Mouse (Mus musculus): ENCODE results near the gene Zmym3. TPM values are rescaled to one million over a fixed set of nuclear protein-coding genes. Genes with fewer than 3 reads are reported as not detected.

Gene Zmym3
- 36.4 and 38.0 TPM in 2 replicates for polyA plus RNA-seq (2012)

DNA sequence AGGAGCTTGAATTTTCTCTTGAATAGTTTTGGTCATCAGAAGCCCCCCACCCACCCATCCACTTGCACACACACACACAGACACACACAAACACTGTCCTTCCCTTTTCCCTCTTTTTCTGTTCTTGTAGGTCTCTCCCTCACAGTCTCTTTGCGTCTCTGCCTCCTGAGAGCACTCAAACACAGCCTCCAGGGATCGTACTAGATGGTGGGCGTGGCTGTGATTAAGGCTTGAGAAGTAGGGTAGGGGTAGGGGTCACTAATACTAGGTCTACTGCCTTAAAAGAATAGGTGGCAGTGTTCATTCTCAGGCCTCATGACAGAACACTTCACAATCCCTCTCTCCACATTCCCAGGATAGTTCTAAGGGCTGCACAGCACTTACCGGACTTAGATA lies at the start of gene Zmym3:
TSS of gene Zmym3 (minus strand) at position 150 of the 396 bp plus-strand sequence.
- TF ChIP-seq GATA1 (IDR thresholded peaks at IDR 0.05; ENCODE audit: low read length), result no peak

DNA sequence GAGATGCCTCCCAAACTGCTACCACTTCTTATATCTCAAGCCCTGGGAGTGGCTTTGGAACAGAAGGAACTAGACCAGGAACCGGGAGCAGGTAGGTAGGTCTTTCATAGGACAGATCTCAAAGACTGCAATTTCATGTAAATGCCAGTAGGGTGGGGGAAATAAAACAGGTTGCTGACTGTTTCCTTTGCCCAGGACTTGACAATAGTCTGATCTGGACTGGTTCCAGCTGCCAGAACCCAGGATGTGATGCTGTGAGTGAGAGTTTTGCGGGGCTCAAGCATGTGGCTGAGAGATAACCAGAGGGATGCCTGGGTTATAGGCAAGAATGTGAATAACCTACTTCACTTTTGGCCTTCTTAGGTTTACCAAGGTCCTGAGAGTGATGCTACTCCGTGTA lies 30.9 kb upstream of the Zmym3 start:
- TF ChIP-seq GATA1 (IDR thresholded peaks at IDR 0.05; ENCODE audit: low read length), result no peak

DNA sequence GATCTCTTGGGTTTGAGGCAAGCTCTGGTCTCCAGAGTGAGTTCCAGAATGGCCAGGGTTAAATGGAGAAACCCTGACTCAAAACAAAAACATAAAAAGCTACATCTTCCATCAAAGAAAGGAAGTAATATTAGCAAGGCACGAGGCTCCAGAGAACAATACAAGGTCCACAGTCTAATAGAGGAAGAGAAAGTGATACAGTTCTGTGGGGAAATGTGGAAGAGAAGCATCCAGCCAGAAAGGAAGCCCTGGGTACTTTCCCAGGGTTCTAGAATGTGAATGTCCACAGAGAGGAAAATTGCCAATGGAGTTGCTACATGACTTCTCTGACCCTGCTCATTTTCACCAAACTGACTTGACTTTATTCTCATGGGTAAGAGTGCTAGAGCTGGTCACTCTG lies 30.5 kb upstream of the Zmym3 start:
- no peak for TF ChIP-seq GATA1 (IDR thresholded peaks at IDR 0.05; ENCODE audit: low read length)

DNA sequence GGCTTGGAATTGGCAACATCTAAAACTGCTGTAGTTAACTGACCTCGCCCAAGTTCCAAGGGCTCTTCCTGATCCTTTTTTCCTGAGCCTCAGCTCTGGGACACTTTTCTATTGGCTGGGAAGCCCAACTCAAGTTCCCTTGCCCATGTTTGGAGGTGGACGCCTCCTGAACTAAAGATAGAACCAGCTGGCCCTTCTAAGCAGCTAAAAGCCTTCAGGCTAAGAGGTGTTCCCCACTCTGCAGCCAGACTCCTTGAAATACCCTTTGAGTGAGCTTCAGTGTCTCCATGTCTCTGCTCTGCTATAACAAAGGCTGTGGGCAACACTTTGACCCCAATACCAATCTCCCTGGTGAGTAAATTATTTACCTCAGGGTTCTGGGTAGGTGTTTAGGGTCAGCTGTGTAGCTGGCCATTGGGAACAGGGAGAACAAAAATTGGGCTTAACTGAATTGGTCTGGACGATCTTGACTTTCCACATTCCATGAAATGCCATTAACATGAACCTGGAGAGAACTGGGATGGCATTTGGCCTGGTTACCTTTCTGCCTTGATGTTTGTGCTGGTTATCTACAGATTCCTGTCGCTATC lies 28.3 kb upstream of the Zmym3 start, which contains the start of gene Itgb1bp2:
TSS of gene Itgb1bp2 (plus strand) at position 203 of the 590 bp plus-strand sequence.
- TF ChIP-seq GATA1 (IDR thresholded peaks at IDR 0.05; ENCODE audit: low read length), result no peak

DNA sequence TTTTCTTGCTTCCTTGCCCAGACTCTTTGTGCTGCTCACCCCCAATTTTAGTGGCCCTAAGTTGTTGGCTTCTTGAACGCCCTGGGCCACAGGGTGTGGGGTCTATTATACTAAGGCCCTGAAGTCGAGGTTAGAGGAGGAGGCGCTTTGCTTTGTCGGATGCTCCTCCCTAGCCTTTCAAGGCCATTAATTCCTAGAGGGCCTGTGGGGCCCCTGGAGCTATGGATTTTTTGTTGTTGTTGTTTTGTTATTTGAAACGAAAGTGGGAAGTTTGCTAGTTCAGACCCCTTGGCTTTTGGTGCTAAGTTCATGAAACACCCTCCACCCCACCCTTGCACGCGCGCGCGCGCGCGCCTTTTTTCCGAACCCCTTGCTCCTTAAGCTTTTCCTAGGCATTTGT lies 9.3 kb upstream of the Zmym3 start:
- TF ChIP-seq GATA1 (IDR thresholded peaks at IDR 0.05; ENCODE audit: low read length), result no peak

DNA sequence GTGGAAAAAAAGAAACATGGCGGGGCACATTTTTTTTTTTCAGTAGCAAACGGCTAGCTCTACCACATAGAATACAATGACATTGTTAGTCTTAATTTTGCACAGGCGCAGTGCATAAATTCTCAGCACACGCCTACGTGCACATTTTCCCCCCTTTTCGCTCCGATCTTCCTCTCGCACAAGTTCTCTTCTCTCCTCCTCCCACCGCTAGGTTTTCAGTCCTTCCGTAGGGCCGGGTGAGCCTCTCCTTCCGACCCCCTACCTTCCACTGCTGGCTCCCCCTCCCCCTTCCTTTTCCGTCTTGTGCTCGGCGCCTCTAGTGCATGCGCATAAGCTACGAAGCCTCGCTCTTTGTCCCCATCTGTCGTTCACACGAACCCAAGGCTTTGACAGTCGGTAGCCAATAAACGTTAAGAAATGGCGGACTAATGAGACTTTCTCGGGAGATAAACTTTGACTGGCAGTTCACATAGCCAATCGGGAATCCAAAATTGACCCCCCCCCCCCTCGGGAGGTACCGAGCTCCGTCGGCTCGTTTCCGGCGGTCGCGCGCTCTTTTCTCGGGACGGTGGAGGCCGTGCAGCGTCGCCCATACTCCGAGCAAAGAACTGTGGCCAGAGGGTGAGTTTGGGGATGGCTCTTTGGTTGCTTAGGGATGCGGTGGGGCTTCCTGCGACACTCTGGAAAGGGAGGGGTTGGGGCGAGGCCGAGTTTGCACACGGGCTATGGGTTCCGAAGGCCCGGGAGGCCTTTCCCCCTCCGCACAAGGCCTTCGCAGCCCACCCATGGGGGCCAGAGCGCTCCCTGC lies 8.7 kb upstream of the Zmym3 start, which contains the start of gene Nono:
TSS of gene Nono (plus strand) at position 177 of the 808 bp plus-strand sequence.
- no peak for TF ChIP-seq GATA1 (IDR thresholded peaks at IDR 0.05; ENCODE audit: low read length)

DNA sequence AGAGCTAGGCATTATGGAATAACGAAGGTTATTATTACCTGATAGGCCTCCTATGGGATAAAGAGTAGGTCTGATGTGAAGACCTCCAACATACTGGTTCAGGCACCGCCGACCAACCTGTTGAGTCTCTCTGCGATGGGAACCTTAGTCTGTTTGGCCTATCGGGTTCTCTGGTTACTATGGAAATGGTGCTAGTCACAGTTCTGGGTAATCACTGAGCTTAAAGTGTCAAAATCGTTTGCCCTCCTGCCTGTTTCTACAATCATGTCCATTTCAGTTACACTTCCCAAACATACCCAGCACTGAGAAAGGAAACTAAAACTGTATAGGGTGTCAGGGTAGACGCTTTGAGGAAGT lies 8.1 kb upstream of the Zmym3 start:
- no peak for TF ChIP-seq GATA1 (IDR thresholded peaks at IDR 0.05; ENCODE audit: low read length)

DNA sequence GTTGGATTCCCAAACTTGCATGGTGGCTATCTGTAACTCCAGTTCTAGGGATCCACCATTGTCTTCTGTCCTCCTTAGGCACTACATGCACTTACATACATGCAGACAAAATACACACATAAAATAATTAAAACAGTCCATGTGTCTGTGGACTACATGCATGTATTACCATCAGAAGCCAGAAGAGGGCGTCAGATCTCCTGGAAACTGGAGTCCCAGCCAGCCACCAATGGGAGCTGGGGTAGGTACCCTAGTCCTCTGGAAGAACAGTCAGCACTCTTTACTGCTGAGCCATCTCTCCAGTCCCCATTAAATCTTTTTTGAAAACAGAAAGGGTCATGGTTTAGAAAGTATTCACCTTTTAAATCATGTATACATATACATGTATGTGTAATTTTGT lies 7.1 kb upstream of the Zmym3 start:
- no peak for TF ChIP-seq GATA1 (IDR thresholded peaks at IDR 0.05; ENCODE audit: low read length)

DNA sequence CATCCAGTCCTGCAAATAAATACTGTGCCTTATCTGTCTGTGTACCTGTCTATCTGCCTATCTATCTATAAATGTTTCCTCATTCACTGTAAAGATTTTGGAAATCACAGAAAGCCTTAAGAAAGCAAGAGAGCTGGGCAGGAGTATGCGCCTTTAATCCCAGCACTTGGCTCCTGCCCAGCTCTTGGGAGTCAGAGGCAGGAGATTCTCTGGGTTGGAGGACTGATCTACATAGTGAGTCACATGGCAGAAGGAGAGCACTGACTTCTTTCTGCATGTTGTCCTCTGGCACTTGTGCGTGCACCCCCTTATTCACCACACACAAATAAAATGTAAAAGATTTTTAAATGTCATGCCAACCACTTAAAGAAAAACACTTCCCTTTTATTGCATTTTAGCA lies 2.8 kb upstream of the Zmym3 start:
- TF ChIP-seq GATA1 (IDR thresholded peaks at IDR 0.05; ENCODE audit: low read length), result no peak

DNA sequence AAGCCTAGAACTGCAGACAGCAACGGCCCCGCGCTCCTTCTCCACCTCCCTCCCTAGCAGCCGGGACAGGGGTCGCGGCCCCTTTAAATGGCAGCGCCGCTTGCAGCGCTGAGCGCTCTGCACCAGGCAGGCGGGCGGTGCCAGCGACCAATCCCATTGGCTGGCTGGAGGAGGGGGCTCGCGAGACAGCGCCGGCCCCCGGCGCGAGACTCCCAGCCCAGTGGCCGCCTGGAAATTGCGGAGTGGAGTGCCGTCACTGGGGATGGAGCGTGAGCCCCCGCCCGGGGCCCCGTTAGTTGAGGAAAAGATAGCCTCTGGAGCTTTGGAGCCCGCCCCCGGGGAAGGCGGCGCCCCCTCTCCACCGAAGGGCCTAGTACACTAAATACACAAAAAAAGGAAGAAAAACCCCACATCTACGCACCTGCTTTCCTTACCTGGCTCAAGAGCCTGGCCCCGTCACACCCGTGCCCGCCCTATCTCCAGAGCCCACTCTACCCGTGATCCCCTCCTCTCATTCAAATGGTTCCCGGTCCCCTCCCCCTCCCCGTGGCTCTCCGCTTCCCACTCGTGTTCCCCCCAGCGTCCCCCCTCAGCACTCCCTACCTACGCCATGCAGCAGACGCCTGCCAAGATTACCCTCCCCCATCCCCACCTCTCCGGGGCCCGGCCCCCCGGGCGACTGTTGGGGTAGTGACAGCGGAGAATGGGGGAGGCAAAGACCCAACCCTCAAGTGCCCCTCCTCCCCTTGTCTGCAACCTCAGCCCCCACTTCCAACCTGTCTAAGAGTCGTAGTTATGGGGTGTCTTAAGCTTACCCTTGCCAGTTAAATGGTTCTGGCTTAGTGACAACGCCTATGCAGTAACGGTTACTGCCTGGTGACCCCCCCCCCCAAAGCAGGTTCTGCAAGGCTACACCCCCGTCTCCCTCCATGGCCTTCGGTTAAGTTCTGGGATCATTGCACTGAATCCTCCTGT lies 637 bp downstream of the Zmym3 start:
- TF ChIP-seq GATA1 (IDR thresholded peaks at IDR 0.05; ENCODE audit: low read length), result no peak

DNA sequence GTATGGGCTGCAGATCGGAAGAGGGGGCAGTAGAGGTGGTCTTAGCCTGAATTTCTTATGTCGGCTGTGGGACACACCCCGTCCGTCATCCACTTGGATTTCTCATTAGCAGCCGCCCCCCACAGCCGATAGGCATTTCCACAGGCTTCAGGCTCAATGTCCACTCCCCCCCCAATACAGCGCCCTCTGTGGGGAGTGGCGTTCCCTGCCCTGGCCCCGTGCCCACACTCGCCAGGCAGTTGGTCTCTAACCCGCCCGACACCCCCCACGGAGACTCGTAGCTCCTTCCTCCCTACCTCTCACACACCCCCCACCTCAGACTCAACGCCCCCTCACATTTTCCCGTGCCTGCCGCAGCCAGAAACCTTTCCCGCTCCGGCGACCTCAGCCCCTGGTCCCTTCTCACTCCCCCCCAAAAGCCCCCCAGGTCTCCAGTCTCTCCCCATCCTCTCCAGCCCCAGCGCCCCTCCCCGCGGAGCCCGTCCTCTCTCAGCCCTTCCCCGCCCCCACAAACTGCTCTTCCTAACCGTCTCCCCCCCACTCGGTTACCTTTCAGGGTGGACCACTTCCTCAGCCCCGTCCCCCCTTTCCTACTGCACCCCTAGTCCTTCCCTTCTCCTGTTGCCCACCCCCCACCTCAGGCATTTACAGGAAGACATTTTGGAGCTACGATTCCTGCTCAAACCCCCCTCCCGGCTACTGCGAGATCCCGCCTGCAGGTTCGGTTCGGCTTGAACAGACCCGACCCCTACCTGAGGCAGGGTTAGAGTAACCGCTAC lies 1.5 kb downstream of the Zmym3 start:
- TF ChIP-seq GATA1 (IDR thresholded peaks at IDR 0.05; ENCODE audit: low read length), result no peak

DNA sequence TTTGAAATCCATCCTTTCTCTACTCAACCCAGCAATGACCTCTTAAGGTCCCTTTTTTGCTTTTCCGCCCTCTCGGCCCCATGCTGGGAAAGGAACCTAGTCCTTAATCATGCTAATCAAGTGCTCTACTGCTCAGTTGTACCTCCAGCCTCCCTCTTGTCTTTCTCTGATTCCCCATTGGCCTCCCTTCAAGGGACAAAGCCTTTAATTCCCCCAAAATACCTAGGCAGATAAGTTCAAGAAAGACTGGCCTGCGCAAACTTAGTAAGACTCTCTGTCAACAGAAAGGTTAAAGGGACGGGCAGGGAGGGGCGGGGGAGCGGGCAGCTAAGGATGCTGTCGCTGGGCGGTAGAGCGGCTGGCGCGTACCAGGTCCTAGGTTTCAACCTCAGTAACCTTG lies 24.2 kb downstream of the Zmym3 start:
- TF ChIP-seq GATA1 (IDR thresholded peaks at IDR 0.05; ENCODE audit: low read length), result no peak

DNA sequence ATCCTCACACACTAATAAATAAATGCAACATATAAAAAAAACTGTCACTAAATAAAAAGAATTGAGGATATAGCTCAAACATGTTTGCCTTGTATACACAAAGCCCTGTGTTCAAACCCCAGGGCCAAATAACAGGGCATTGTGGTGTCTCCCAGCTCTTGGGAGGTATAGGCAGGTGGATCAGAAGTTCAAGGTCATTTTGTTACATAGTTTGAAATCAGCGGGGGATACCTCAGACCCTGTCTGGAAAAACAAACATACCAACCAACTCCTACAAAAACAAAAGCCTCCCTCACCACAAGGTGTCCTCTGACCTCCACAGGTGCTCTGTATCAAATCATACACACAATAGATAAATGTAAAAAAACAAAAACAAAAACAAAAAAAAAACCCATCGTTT lies 26.3 kb downstream of the Zmym3 start:
- no peak for TF ChIP-seq GATA1 (IDR thresholded peaks at IDR 0.05; ENCODE audit: low read length)

DNA sequence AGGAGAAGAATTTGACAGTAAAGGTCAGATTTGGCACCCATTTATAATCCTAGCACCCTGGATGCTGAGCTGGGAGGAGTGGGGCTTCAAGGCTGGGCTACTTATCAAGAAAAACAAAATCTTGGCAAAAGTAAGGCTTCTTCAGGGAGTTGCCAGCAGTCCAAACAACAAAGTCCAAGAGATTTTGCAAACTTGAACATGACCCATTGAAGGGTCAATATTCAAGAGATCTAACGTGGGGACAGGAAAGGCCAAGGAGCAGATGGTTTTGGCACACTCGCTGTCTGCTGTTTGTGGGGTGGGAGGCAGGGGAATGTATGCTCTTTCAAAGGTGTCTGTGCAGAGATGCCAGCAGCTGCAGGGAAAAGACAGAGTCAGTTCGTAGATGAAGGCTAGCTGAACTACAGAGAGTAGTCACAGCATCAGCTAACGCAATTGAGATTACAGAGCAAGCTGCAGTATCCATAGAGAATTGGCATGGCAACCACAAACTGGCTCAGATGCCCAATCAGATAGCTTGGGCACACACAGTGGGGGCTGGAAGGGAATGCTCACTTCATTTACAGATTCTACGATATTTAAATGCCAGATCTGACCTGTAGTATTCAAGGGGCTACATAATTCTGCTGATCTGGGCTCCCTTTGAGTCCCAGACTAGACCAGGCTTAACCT lies 31.6 kb downstream of the Zmym3 start:
- no peak for TF ChIP-seq GATA1 (IDR thresholded peaks at IDR 0.05; ENCODE audit: low read length)

DNA sequence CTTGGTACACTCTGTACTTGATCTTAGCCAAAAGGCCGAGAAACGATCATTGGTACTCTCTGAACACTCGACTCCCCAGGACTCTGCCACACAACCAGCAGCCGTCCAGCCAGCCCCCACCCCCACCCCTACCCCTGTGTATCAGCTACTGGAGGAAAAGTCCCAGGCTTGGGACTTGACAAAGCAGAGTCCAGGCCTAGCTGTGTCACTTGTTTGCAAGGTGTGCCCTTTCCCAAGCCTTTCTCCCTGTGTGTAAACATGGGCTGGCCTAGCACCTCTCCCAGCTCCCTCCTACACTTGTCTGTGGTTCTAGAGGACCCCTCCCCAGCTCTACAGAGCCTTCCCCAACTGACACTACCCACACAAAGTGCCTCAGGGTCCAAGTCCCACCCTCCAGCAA lies 34.4 kb downstream of the Zmym3 start:
- TF ChIP-seq GATA1 (IDR thresholded peaks at IDR 0.05; ENCODE audit: low read length), result no peak
